Mouse (Mus musculus) liver, adult 2 months (tissue): ENCODE measurements around the gene Yod1.

ENCODE experiments used
- CTCF ChIP-seq: fragments of 200-500 bp; IDR thresholded peaks from 2 replicates; pipeline ENCODE4 v1.5.1; 2011; ENCODE audit warnings: low read depth, low read length, control low read depth
- POLR2A ChIP-seq: fragments of 200-500 bp; IDR thresholded peaks from 2 replicates; pipeline ENCODE4 v1.6.1; 2011; ENCODE audit warnings: low read length, control low read depth; ENCODE audit not compliant: insufficient read depth; ENCODE audit errors: extremely low read depth

- TF ChIP-seq CTCF (no peak), POLR2A (no peak)
These were observed 17.0 kb upstream of the Yod1 start for GRCm38 (mm10) chr1:130699937-130700633.
